Mouse (Mus musculus) kidney, postnatal 14 days (tissue): ENCODE results near the gene Ogfod2.

Experiments used
- DNase-seq: peaks from one replicate; pipeline ENCODE4 v3.0.0; 2022; ENCODE audit warnings: mixed read lengths

Ogfod2 gene

DNA sequence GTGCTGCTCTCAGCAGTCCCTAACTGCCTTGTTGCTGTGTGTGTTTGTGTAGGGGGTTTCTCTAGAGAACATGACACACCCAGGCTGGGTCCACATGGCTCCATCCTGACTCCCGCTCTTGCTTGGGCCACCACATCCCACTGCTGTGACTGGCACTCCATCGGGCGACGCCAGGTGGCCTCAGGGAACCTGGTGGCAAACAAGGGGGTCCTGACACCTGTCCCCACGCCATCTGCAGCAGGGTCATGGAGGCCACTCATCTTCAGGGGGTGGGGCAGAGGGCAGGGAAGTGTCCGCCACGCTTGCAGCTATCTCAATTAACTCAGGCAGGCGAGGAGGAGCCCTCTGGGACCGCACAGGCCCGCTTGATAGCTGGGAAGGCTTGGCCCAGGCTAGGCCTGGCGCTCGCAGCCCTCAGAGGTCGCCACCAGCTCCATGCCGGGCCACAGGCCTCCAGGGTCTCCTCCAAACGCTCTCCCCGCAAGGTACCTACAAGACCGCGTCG, 17.0 kb upstream of the Ogfod2 start:
- DNase-seq = no peak

DNA sequence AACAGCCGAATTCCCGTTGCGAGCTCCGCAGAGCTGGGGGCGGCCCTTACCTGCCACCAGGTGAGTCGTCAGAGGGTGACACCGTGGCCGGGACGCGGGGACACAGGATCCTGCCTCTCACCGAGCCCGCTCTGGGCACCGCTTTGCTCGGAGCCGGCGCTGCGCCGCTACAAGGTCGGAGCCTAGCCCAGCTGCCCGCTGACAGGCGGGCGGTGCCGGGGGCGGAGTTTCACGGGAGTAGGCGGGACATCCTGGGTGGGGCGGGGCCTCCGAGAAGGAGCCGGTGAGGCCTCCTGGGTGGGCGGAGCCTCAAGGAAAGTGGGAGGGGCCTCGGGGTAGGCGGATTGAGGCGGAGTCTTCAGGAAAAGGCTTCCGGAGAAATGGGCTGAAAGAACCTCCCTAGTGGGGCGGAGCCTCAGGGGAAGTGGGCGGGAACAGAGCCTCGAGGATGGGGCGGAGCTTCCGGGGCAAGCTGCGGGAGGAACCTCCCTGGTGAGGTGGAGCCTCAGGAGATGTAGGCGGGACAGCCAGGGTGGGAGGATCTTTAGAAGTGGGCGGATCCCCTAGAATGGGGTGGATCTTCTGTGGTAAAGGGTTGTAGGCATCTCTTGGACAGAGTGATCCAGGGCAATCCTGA, 16.4 kb upstream of the Ogfod2 start, which contains the start of gene Abcb9:
Gene Abcb9, minus strand, starts transcription at position 203 of the 637 bp plus-strand sequence.
- DNase-seq = peak; percentile 99

- no peak for DNase-seq
These were observed 13.2 kb upstream of the Ogfod2 start for GRCm38 (mm10) chr5:124098923-124099322.

DNA sequence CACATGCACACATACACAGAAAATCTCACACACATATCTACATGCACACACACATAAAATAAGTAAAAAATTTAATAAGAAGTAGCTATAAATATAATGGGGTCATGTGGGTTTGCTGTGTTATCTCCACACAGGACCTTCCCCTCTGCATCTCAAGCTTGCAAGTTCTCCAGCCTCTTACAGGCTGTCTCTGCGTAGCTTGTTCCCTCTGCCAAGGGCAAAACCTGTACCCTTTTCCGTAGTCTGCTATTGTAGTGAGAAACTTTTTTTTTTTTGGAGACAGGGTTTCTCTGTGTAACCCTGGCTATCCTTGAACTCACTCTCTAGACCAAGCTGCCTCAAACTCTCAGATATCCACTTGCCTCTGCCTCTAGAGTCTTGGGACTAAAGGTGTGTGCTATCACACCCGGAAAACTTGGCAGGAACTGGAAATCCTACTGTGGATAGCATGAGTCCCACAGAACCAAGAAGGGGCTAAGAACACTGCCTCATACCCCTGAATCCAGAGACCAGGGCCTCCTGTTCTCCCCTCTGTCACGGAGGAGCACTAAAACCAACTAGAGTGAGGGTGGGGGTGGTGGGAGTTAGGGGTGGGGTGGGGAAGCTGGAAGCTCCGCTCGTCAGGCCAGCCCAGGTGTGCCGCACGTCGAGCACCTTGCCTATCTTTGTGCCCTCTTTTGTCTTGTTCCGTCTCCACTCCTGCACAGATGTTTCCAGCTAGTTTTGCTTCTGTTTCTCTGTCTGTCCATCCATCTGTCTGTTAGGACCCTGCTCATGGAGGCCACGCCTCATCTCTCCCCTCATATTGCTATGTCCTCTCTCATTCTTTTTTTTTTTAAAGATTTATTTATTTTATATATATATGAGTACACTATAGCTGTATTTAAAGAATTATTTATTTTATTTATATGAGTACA, 11.7 kb upstream of the Ogfod2 start:
- DNase-seq = no peak

DNA sequence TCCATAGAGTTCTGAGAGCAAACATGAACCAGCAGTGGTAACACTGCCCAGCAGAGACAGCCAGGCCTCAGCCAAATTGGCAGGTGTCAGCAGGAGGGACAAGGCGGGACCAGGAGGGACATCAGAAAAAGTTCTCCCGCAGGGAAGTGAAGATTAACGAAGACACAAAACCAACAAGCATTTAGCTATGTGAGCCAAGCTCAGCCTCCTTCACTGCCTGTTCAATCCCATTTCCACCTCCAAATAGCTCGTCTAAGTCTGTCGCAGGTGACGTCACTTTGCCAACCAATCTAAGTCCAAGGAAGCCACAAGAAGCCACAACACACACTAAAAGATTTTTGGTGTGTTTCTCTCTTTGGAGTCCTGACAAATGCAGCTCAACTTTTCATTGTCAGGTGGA, 9.8 kb upstream of the Ogfod2 start:
- no peak for DNase-seq

DNA sequence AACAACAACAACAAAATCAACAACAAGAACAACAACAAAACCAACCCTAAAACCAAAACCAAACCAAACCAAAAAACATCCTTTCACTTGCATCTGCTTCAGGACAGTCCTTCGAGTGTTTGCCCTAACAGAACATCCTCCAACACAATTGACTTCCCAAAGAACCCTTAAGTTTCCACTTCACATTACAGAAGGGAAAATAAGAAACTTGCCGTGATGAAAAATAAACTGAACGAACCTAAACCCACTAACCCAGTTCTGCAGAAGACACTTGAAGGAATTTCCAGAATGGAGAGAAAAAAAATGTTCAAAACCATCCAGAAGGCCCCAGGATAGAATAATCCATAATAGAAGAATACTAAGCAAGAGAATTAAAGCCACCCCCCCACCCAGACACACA, 9.1 kb upstream of the Ogfod2 start:
- DNase-seq = no peak

GRCm38 (mm10) chr5:124103552-124103951, 8.5 kb upstream of the Ogfod2 start:
- DNase-seq = no peak

DNA sequence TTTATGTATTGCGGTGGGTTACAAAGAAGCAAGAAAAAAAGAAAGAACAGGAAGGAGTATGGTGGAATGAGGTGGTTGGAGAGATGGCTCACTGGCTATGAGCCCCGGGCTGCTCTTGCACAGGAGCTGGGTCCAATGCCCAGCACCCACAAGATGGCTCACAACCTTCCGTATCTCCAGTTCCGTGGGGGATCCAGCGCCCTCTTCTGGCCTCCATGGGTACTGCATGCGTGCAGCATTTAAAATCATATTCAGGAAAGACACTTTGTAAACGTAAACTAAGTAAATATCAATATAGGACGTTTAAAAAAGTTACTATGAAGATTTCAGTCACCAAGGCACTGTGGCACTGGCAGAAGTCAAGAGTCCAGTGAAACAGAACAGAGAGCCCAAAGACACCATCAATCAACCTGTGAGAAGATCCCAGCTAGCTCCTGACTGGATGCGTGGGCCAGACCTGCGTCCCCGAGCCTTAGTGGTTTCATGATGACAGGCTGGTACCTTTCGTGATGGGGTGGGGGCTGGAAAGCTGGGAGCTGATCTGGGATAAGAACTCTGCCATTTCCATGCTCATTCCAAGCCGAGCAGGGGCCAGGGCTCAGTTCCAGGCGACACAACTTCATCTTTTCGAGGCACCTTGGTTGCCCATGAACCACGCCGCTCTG, 888 bp upstream of the Ogfod2 start:
- DNase-seq = peak; percentile 41

GRCm38 (mm10) chr5:124112531-124112930, 434 bp downstream of the Ogfod2 start:
- DNase-seq = no peak

GRCm38 (mm10) chr5:124113030-124113429, 933 bp downstream of the Ogfod2 start:
- peak; percentile 73 for DNase-seq

DNA sequence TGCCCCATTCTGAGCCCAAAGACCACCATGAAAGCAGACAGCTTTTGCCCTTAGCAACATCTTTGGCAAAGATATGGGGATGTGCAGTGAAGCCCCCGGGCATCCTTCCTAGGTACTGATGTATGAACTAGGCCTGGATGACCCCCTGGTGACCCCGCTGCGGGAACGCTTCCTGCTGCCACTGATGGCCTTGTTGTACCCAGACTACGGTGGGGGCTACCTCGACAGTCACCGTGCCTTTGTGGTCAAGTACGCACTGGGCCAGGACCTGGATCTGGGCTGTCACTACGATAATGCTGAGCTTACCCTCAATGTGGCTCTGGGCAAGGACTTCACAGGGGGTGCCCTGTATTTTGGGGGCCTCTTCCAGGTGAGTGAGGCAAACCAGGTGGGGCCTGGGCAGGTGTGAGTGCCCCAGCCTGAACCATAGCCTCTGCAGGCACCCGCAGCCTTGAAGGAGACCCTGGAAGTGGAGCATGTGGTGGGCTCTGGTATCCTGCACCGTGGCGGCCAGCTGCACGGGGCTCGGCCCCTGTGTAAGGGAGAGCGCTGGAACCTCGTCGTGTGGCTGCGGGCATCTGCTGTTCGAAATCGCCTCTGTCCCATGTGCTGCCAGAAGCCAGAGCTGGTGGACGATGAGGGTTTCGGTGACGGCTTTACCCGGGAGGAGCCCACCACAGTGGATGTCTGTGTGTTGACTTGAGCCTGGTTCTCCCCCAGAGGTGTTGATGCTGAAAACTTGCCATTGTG, 2.4 kb downstream of the Ogfod2 start:
- no peak for DNase-seq

GRCm38 (mm10) chr5:124115531-124115930, 3.4 kb downstream of the Ogfod2 start:
- DNase-seq = no peak

GRCm38 (mm10) chr5:124115990-124116845, 4.1 kb downstream of the Ogfod2 start, which contains the start of gene Arl6ip4:
Arl6ip4 (plus strand) TSS chr5:124116089.
- DNase-seq = peak; percentile 82

DNA sequence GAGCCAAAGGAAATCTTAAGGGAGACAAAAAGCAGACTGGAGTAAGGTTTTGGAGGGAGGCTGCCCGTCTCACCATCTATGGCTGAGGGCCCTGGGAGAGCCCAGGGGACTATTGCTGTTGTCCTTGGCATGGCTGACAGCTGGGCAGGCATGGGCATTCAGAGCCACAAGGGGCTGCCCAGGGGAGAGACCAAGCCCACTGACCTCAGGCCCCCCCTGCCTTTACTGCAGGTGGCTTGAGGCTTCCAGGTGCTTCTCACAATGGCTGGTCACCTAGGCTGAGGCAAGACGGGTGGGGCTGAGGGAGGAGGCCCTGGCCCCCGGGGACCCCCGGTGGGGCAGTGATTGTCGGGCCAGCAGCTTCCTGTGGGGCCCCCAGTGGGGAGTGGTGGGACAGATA, 7.1 kb downstream of the Ogfod2 start:
- DNase-seq = no peak

DNA sequence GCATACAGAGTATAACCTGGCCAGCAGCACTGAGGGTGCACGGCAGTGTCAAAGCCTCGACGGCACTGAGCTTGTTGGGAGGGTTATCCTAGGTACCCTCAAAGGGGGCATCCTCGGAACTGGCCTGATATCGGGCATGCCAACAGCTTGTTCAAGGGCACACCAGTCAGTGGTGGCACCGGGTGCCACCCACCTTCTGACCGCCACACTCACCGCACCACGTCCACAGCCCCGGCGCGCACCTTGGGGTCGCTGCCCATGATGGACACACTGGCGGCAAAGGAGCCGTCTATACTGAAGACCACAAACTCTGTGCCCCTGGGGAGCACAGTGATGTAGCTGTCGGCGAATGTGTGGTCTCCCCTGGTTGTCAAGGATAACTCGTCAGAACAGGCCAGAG, 10.3 kb downstream of the Ogfod2 start:
- no peak for DNase-seq

GRCm38 (mm10) chr5:124125093-124125492, 13.0 kb downstream of the Ogfod2 start:
- no peak for DNase-seq

- no peak for DNase-seq
These were observed 22.2 kb downstream of the Ogfod2 start for GRCm38 (mm10) chr5:124134261-124134660.

GRCm38 (mm10) chr5:124138066-124138465, 26.0 kb downstream of the Ogfod2 start:
- no peak for DNase-seq

- DNase-seq = no peak
These were observed 36.9 kb downstream of the Ogfod2 start for GRCm38 (mm10) chr5:124149028-124149427.

- DNase-seq = no peak
These were observed 38.8 kb downstream of the Ogfod2 start for GRCm38 (mm10) chr5:124150895-124151294.

DNA sequence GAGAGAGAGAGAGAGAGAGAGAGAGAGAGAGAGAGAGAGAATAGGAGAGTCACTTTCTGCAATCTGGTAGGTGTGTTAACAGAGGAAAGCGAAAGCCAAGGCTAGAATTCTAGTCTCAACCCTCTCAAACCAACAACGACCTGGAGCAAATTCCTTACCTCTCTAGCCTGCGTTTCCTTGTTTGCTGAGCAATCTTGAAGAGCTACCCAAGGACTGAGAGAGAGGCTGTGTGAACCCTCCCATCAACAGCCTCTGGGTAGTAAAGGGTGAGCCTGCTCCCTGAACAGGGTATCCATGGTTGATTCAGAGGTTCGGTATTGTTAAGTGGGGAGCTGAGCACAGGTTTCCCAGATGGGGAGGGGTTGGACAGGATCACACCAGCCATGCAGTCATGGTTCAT, 40.6 kb downstream of the Ogfod2 start:
- no peak for DNase-seq

- DNase-seq = no peak
These were observed 43.8 kb downstream of the Ogfod2 start for GRCm38 (mm10) chr5:124155943-124156342.
